Mouse (Mus musculus) neural tube, embryonic 15.5 days (tissue): Measurements from ENCODE around the gene Lst1. TPM values are rescaled to one million over a fixed set of nuclear protein-coding genes. Genes with fewer than 3 reads are reported as not detected.
A peak's percentile ranks its signal among the peaks of the same experiment; 100 is the strongest.

ENCODE experiments used
- ATAC-seq: fragments of 200-750 bp; cut with Nextera tagmentation; 2 replicates; pipeline ENCODE4 v1.8.0; 2017; ENCODE audit warnings: mild to moderate bottlenecking, moderate TSS enrichment, moderate library complexity; ENCODE audit not compliant: low FRiP score
- H3K27ac ChIP-seq: fragments of 300-500 bp; sonication (generic); replicated peaks from 2 replicates; pipeline ENCODE4 v1.5.1; 2015; ENCODE audit warnings: mild to moderate bottlenecking, inconsistent platforms
- H3K27me3 ChIP-seq: fragments of 300-500 bp; sonication (generic); replicated peaks from 2 replicates; pipeline ENCODE4 v1.6.1; 2015; ENCODE audit warnings: inconsistent platforms
- H3K36me3 ChIP-seq: fragments of 300-500 bp; sonication (generic); 2 replicates; pipeline ENCODE4 v1.6.1; 2015; ENCODE audit warnings: inconsistent platforms
- H3K4me1 ChIP-seq: fragments of 300-500 bp; sonication (generic); 2 replicates; pipeline ENCODE4 v1.6.1; 2015; ENCODE audit warnings: inconsistent platforms
- H3K4me2 ChIP-seq: fragments of 300-500 bp; sonication (generic); 2 replicates; pipeline ENCODE4 v1.6.1; 2015; ENCODE audit warnings: inconsistent platforms, mild to moderate bottlenecking, moderate library complexity
- H3K4me3 ChIP-seq: fragments of 300-500 bp; sonication (generic); replicated peaks from 2 replicates; pipeline ENCODE4 v1.5.1; 2015; ENCODE audit warnings: mild to moderate bottlenecking, inconsistent platforms
- H3K9ac ChIP-seq: fragments of 300-500 bp; sonication (generic); replicated peaks from 2 replicates; pipeline ENCODE4 v1.6.1; 2015; ENCODE audit warnings: mild to moderate bottlenecking, inconsistent platforms
- H3K9me3 ChIP-seq: fragments of 300-500 bp; sonication (generic); replicated peaks from 2 replicates; pipeline ENCODE4 v1.6.1; 2016; ENCODE audit warnings: inconsistent platforms
- WGBS: fragments of 180-500 bp; shearing (Covaris S2); methylation state at CpG from one replicate; pipeline ENCODE4 v1.1.7; 2015; ENCODE audit warnings: mixed read lengths; 5-methylcytosine and 5-hydroxymethylcytosine counted together
- polyA plus RNA-seq: library from polyadenylated mRNA; unstranded; fragments of >200 nt; fragmentation: Nextera tagmentation; extraction: Ambion mirVana; gene quantifications from 2 replicates; pipeline ENCODE4 v1.2.1, GENCODE M21; 2015

The Lst1 gene
- polyA plus RNA-seq, 1 experiment from 2014 or later = 8.3 TPM

DNA sequence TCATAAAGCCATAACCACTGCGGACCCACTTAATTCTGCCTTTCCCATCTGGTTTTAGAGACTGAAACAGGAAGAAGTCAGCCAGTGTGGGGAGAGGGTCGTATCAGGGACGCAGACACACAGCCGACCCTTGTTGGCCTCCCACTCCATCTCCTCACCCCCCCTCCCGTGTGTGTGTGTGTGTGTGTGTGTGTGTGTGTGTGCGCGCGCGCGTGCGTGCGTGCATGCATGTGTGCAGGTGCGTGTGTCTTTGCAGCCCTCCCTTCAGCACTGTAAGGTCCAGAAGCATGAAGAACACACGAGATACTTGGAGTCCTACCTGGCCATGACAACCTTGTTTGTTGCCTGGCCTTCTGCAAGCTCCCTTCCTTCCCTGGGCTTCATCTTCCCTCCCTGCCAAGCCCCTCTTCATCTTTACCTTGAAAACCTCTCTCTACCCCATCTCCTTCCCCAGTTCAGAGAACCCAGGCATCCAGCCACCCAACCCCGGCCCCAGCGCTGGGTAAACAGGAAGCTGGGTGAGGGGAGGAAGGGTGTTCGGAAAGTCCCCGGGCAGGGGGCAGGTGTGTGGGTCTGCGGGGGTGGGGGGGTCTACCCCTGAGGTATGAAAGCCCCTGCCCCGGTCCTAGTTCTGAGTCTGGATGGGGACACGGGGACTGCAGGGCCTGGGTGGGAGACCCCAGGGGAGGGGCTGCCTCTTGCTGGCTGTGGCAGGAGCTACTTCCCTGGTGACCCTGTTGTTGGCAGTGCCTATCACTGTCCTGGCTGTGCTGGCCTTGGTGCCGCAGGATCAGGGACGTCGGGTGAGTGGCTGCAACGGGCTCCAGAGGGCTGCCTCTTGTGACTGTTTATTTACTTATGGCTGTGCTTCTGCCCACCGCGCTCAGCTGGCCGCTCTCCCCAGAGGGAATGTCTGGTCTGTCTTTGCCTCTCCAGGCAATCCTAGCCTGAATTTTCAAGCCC is 5.9 kb upstream of the Lst1 start, which contains the start of gene Ltb:
Gene Ltb, plus strand, starts transcription at position 559 of the 963 bp plus-strand sequence.
- H3K4me3 ChIP-seq = peak within 1 kb of the TSS; percentile 41; the same call in 1 of the 2 replicates
- H3K36me3 ChIP-seq = no peaks in the 10 kb centered on the region
- WGBS = 73% methylated on average over 27 of the region's 28 CpGs
- H3K4me1 ChIP-seq = peaks cover 16% of the 10 kb centered on the region
- no peak within 1 kb of the TSS for H3K27ac ChIP-seq
- peak within 1 kb of the TSS; percentile 68 for H3K4me2 ChIP-seq
- H3K9ac ChIP-seq = no peak within 1 kb of the TSS
- no peaks in the 10 kb centered on the region for H3K9me3 ChIP-seq
- peaks cover 38% of the 10 kb centered on the region for H3K27me3 ChIP-seq
- no peak for ATAC-seq

DNA sequence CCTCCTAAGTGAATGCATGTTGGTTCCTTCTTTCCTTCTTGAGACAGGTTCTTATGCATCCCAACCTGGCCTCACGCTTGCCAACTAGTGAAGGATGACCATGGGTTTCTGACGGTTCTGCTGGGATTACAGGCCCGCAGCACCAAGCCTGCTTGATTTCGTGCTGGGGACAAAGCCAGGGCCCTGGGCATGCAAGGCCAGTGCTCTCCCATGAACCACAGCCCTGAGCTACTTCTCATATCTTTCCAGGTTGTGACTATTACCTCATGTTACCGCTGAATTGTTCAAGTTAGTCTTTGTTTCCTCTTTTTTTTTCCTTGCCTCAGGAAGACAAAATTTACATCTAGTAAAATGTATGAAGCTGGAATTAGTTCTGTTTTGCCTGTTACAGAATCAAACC is 4.7 kb upstream of the Lst1 start:
- peaks cover 16% of the 10 kb centered on the region for H3K4me1 ChIP-seq
- H3K9ac ChIP-seq = no peak overlapping the region
- no peak overlapping the region for H3K27ac ChIP-seq
- WGBS = 84% methylated on average over 5 of the region's 5 CpGs
- no peak for ATAC-seq
- no peaks in the 10 kb centered on the region for H3K9me3 ChIP-seq
- H3K4me3 ChIP-seq = no peak overlapping the region
- peaks cover 32% of the 10 kb centered on the region for H3K27me3 ChIP-seq
- no peaks in the 10 kb centered on the region for H3K36me3 ChIP-seq
- H3K4me2 ChIP-seq = no peak overlapping the region

DNA sequence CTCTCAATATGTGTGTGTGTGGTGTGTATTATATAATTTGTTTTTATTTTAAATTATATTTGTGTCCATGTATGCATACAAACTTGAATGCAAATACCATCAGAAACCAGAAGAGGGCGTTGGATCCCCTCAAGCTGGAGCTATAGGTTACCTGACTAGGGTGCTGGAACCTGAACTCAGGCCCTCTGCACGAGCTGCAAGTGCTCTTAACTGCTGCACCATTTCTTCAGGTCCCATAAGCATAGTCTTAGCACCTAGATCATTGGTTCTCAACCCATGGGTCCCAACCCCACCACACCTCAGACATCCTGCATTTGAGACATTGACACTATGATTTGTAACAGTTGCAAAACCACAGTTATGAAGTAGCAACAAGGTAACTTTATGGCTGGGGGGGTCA is 3.5 kb upstream of the Lst1 start:
- no peaks in the 10 kb centered on the region for H3K36me3 ChIP-seq
- H3K27ac ChIP-seq = no peak overlapping the region
- no peak overlapping the region for H3K4me3 ChIP-seq
- H3K4me2 ChIP-seq = no peak overlapping the region
- H3K4me1 ChIP-seq = peaks cover 17% of the 10 kb centered on the region
- WGBS = 73% methylated on average over 2 of the region's 2 CpGs
- peaks cover 27% of the 10 kb centered on the region for H3K27me3 ChIP-seq
- no peak overlapping the region for H3K9ac ChIP-seq
- H3K9me3 ChIP-seq = no peaks in the 10 kb centered on the region
- no peak for ATAC-seq

DNA sequence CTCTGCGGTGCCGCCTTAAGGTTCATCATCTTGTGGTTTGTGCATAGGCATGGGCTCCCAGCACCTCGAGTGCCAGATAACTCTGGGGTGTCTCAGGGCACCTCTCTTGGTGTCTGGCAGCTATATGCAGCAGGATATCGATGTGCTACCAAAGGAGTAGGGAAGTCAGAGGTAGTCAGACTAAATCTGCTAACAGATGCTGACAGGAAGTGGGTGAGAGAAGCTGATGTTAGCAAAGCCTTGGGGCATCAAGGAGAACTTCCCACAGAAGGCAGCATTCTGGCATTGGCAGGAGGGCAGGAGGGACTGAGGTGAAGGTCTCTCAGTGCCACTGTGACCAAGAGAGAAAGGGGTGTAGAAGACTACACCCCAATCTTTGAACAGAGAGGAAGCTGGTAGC is 1.9 kb upstream of the Lst1 start:
- H3K27ac ChIP-seq = no peak overlapping the region
- no peaks in the 10 kb centered on the region for H3K36me3 ChIP-seq
- ATAC-seq = no peak
- no peak overlapping the region for H3K4me2 ChIP-seq
- H3K9me3 ChIP-seq = no peaks in the 10 kb centered on the region
- H3K4me3 ChIP-seq = no peak overlapping the region
- H3K27me3 ChIP-seq = peaks cover 10% of the 10 kb centered on the region
- no peak overlapping the region for H3K9ac ChIP-seq
- peaks cover 15% of the 10 kb centered on the region for H3K4me1 ChIP-seq
- WGBS = 86% methylated on average over 4 of the region's 4 CpGs

DNA sequence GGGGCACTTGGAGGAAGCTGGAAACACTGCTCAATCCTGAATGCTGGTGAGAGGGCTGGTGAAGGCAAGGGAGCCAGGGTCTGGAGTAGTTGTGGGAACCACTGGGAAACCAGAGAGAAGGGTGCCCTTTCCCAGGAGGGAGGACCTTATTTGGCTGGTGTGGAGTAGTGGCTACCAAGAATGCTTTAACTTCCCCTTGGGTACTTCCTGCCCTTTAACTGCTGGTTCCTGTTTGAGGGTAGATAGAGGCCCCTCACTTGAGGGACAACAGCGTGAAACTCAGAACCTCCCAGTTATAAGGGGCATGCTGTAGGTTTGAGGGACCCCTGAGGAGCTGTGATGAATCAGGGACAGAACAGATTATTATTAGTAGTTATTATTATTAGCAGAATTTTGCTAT is 947 bp upstream of the Lst1 start:
- H3K27ac ChIP-seq = no peak overlapping the region
- peaks cover 12% of the 10 kb centered on the region for H3K4me1 ChIP-seq
- no peak for ATAC-seq
- H3K9me3 ChIP-seq = no peaks in the 10 kb centered on the region
- H3K9ac ChIP-seq = no peak overlapping the region
- 83% methylated on average over 1 of the region's 1 CpGs for WGBS
- H3K27me3 ChIP-seq = peaks cover 1% of the 10 kb centered on the region
- no peak overlapping the region for H3K4me3 ChIP-seq
- H3K36me3 ChIP-seq = no peaks in the 10 kb centered on the region
- no peak overlapping the region for H3K4me2 ChIP-seq

DNA sequence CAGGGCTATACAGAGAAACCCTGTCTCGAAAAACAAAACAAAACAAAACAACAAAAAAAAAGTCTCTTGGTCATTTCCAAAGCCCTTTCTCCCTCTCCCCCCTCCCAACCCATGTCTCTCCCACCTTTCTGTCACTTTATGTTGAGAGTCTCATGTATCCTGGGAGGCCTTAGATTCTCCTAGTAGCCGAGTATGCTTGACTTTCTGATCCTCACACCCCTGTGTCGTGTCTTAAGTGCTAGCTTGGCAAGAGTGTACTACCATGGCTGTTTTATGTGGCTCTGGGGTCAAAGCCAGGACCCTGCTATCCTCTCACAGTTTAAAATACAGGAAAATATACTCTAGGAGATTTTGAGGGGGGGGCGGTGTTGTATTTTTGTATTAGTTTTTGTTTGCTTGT is 894 bp downstream of the Lst1 start:
- no peak for ATAC-seq
- 79% methylated on average over 4 of the region's 4 CpGs for WGBS
- H3K9me3 ChIP-seq = no peaks in the 10 kb centered on the region

DNA sequence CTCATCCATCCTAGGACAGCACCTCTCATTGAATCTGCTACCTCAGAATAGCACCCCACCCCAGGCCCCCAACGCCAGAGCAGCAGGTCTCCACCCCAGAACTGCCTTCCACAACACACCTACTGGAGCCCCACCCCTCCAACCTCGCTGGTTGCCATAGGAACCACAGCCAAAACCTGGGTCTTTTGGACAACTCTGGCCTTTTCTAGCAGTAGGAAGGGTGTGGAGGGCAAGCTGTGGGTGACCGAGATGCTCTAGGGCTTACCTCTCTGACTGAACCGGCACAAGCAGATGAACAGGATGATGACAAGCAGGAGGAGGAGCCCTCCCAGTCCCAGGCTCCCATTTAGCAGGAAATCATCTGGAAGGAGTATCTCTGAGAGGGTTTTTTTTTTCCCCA is 1.6 kb downstream of the Lst1 start:
- Histone ChIP-seq H3K27me3 (no peaks in the 10 kb centered on the region), H3K27ac (peak overlapping the region; percentile 69)
- ATAC-seq = peak; percentile 41; the same call in 1 of the 2 replicates

More for the DNA sequence above, 894 bp downstream of the Lst1 start:
- no peaks in the 10 kb centered on the region for H3K27me3 ChIP-seq
- H3K9ac ChIP-seq = no peak overlapping the region
- no peak overlapping the region for H3K4me3 ChIP-seq
- H3K4me1 ChIP-seq = peaks cover 11% of the 10 kb centered on the region
- H3K4me2 ChIP-seq = no peak overlapping the region
- H3K27ac ChIP-seq = no peak overlapping the region
- no peaks in the 10 kb centered on the region for H3K36me3 ChIP-seq

DNA sequence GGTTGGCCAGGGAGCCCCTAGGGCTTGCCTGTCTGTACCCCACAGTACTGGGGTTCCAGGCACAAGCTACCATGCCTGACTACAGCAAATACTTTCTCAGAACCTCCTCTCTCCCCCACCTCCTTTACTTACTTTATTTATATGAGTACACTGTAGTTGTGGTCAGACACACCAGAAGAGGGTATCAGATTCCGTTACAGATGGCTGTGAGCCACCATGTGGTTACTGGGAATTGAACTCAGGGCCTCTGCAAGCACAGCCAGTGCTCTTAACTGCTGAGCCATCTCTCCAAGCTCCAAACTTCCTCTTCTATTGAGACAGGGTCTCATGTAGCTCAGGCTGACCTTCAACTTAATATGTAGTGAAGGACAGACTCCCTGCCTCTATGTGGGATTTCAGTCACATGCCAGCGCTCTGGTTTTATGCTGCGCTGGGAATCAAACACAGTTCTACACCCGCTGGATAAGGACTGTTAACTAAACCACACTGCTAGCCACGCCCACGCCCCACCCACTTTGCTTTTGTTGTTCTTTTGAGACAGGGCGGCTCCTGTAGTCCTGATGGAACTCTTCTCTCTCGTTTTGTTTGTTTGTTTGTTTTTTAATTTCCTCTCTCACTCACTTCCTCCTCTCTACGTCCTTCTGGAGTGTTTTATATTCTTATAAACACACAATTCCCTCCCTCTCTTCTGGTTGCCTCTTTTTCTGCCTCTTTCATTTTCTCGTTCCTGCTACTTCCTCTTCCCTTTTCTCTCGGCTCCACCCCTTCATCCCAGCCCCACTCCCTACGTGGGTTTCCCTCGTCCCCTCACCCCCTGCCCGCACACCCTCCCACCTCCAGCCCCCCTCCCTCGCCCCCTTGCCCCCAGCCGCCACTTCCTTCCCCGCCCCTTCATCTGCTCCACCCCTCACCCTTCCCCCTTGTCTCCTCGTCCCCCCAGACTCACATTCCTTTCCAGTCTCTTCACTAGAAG is 2.3 kb downstream of the Lst1 start:
- Histone ChIP-seq H3K9ac (peak overlapping the region; percentile 30; the same call in 1 of the 2 replicates), H3K27me3 (no peaks in the 10 kb centered on the region), H3K4me2 (peak overlapping the region; percentile 59), H3K4me3 (peak overlapping the region; percentile 34), H3K9me3 (no peaks in the 10 kb centered on the region), H3K4me1 (peaks cover 11% of the 10 kb centered on the region), H3K27ac (peak overlapping the region; percentile 56; the same call in 1 of the 2 replicates), H3K36me3 (no peaks in the 10 kb centered on the region)
- 5% methylated on average over 18 of the region's 18 CpGs for WGBS
- peak; percentile 45; the same call in 1 of the 2 replicates for ATAC-seq

More for the DNA sequence above, 1.6 kb downstream of the Lst1 start:
- peaks cover 11% of the 10 kb centered on the region for H3K4me1 ChIP-seq
- H3K9ac ChIP-seq = 0 out of 2 replicates have a peak overlapping the region, but pooled peaks have one; percentile 18
- H3K9me3 ChIP-seq = no peaks in the 10 kb centered on the region
- no peaks in the 10 kb centered on the region for H3K36me3 ChIP-seq
- peak overlapping the region; percentile 34 for H3K4me3 ChIP-seq
- H3K4me2 ChIP-seq = peak overlapping the region; percentile 59
- 1% methylated on average over 4 of the region's 4 CpGs for WGBS

DNA sequence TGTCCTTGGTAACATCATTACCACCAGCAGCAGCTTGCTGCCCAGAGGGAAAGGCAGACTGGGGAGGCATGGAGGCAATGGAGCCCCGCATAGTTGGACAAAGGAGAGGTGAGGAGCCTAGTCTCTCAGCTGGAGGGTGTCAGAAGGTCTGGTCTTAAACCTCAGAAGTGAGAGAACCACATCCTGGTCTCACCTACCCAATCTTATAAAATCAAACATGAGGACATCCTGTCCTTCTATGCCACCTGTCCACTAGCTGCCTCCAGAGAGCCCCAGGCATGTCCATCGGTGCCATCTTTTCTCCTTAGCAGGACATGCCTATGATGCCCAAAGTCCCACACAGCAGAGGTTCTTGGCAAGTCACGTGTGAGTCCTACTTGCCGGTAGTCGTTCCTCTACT is 8.1 kb downstream of the Lst1 start:
- Histone ChIP-seq H3K36me3 (no peaks in the 10 kb centered on the region), H3K9ac (no peak overlapping the region), H3K9me3 (no peaks in the 10 kb centered on the region), H3K4me2 (no peak overlapping the region), H3K4me1 (no peaks in the 10 kb centered on the region), H3K4me3 (no peak overlapping the region), H3K27me3 (no peaks in the 10 kb centered on the region), H3K27ac (no peak overlapping the region)
- no peak for ATAC-seq
- 84% methylated on average over 5 of the region's 5 CpGs for WGBS

DNA sequence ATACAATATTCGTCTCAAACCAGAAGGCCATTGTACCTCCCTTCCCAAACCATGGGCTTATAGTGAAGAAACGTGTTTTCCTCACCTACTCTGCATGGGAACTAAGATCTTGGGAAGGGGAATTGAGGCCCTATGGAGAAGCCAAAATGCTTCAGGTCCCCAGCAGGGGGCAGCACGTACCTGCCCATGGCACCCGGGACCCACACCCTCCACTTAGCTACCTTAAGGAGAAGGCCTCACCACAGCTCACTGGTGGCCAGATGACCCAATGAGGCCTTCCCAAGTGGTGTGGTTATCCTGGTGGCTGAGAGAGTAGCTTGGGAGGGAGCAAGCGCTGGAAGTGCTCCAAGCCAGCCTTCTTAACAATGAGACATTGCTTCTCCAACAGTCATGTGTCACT is 9.7 kb downstream of the Lst1 start:
- H3K36me3 ChIP-seq = no peaks in the 10 kb centered on the region
- H3K4me3 ChIP-seq = no peak overlapping the region
- no peak overlapping the region for H3K9ac ChIP-seq
- H3K27ac ChIP-seq = no peak overlapping the region
- no peaks in the 10 kb centered on the region for H3K27me3 ChIP-seq
- H3K4me1 ChIP-seq = no peaks in the 10 kb centered on the region
- H3K4me2 ChIP-seq = no peak overlapping the region
- WGBS = 15% methylated on average over 5 of the region's 5 CpGs
- ATAC-seq = no peak
- H3K9me3 ChIP-seq = no peaks in the 10 kb centered on the region

DNA sequence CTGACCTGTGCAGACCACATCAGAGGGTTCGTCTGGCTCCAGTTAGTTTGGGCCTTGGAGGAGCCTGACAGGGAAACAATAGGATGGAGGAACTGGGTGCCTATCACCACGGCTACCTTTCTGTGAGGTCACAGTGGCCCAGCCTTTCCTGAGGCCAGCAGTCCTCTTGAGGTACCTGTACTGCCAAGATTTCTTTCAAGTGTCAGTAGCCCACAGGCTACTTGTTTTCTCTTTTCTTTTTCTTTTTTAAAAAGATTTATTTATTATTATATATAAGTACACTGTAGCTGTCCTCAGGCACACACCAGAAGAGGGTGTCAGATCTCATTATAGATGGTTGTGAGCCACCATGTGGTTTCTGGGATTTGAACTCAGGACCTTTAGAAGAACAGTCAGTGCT is 12.3 kb downstream of the Lst1 start, which contains the start of gene Aif1:
Gene Aif1, minus strand, starts transcription at position 101 of the 400 bp plus-strand sequence.
- Histone ChIP-seq H3K36me3 (no peaks in the 10 kb centered on the region), H3K4me3 (no peak within 1 kb of the TSS), H3K9me3 (no peaks in the 10 kb centered on the region), H3K4me1 (no peaks in the 10 kb centered on the region), H3K27ac (no peak within 1 kb of the TSS), H3K9ac (no peak within 1 kb of the TSS), H3K4me2 (no peak within 1 kb of the TSS), H3K27me3 (no peaks in the 10 kb centered on the region)
- WGBS = 51% methylated on average over 2 of the region's 2 CpGs
- no peak for ATAC-seq
